Mouse (Mus musculus): ENCODE measurements at regions not wholly inside any gene's neighbourhood (a gene's known extent, or its start where the extent isn't known, plus 50 kb on each side); places are given as distances from the start of the nearest gene placed in this dataset.
A peak's percentile ranks its signal among the peaks of the same experiment; 100 is the strongest.

GRCm38 (mm10) chr10:8041790-8042189 is 85.8 kb upstream of the Tab2 start:
- H3K4me2 ChIP-seq (ENCODE audit: low read depth, low read length) = no peak overlapping the region
- H3K9ac ChIP-seq (ENCODE audit: low read depth, low read length) = no peak overlapping the region
- 53% methylated on average over 8 of the region's 8 CpGs for whole genome bisulfite sequencing
- no peak overlapping the region for H3K4me3 ChIP-seq (ENCODE audit: low read depth, low read length)
- H3K4me1 ChIP-seq (ENCODE audit: control insufficient read depth, insufficient read depth, low read length) = peaks cover 10% of the 10 kb centered on the region; the same call in 1 of the 2 replicates
- no peaks in the 10 kb centered on the region for H3K9me3 ChIP-seq (ENCODE audit: control insufficient read depth, low read length)
- H3K36me3 ChIP-seq (ENCODE audit: control insufficient read depth, insufficient read depth, low read length) = no peaks in the 10 kb centered on the region
- DNase-seq (ENCODE audit: low spot score) (no peak), ATAC-seq (ENCODE audit: low read depth) (0 out of 2 replicates have a peak, but pooled peaks have one; percentile 58)
- H3K27ac ChIP-seq (replicated peaks; ENCODE audit: low read depth, low read length) = no peak overlapping the region
- no peaks in the 10 kb centered on the region for H3K27me3 ChIP-seq (replicated peaks; ENCODE audit: control insufficient read depth, insufficient read depth, low read length)

- DNase-seq (ENCODE audit: low spot score) = no peak
- Histone ChIP-seq H3K9ac (ENCODE audit: low read depth, low read length) (no peak overlapping the region), H3K9me3 (ENCODE audit: control insufficient read depth, low read length) (no peaks in the 10 kb centered on the region), H3K4me1 (ENCODE audit: control insufficient read depth, insufficient read depth, low read length) (peaks cover 14% of the 10 kb centered on the region), H3K36me3 (ENCODE audit: control insufficient read depth, insufficient read depth, low read length) (no peaks in the 10 kb centered on the region), H3K4me3 (ENCODE audit: low read depth, low read length) (no peak overlapping the region), H3K4me2 (ENCODE audit: low read depth, low read length) (0 out of 2 replicates have a peak overlapping the region, but pooled peaks have one; percentile 25), H3K27ac (replicated peaks; ENCODE audit: low read depth, low read length) (no peak overlapping the region; the same call in 1 of the 2 replicates), H3K27me3 (replicated peaks; ENCODE audit: control insufficient read depth, insufficient read depth, low read length) (no peaks in the 10 kb centered on the region)
- ATAC-seq (ENCODE audit: low read depth) = peak; percentile 67
- WGBS = 27% methylated on average over 5 of the region's 5 CpGs
Measured at GRCm38 (mm10) chr10:8037986-8038631, 82.1 kb upstream of the Tab2 start.

GRCm38 (mm10) chr10:8036293-8036692 is 80.3 kb upstream of the Tab2 start:
- H3K4me1 ChIP-seq (ENCODE audit: control insufficient read depth, insufficient read depth, low read length) = peaks cover 14% of the 10 kb centered on the region
- 71% methylated on average over 4 of the region's 4 CpGs for WGBS
- H3K4me2 ChIP-seq (ENCODE audit: low read depth, low read length) = no peak overlapping the region
- DNase-seq (ENCODE audit: low spot score) (no peak), ATAC-seq (ENCODE audit: low read depth) (no peak)
- H3K9ac ChIP-seq (ENCODE audit: low read depth, low read length) = no peak overlapping the region
- H3K36me3 ChIP-seq (ENCODE audit: control insufficient read depth, insufficient read depth, low read length) = no peaks in the 10 kb centered on the region
- no peaks in the 10 kb centered on the region for H3K27me3 ChIP-seq (replicated peaks; ENCODE audit: control insufficient read depth, insufficient read depth, low read length)
- H3K27ac ChIP-seq (replicated peaks; ENCODE audit: low read depth, low read length) = no peak overlapping the region
- no peak overlapping the region for H3K4me3 ChIP-seq (ENCODE audit: low read depth, low read length)
- H3K9me3 ChIP-seq (ENCODE audit: control insufficient read depth, low read length) = no peaks in the 10 kb centered on the region

GRCm38 (mm10) chr10:8035310-8035709 is 79.3 kb upstream of the Tab2 start:
- peaks cover 14% of the 10 kb centered on the region for H3K4me1 ChIP-seq (ENCODE audit: control insufficient read depth, insufficient read depth, low read length)
- ATAC-seq (ENCODE audit: low read depth) (0 out of 2 replicates have a peak, but pooled peaks have one; percentile 19), DNase-seq (ENCODE audit: low spot score) (no peak)
- no peak overlapping the region for H3K4me2 ChIP-seq (ENCODE audit: low read depth, low read length)
- H3K36me3 ChIP-seq (ENCODE audit: control insufficient read depth, insufficient read depth, low read length) = no peaks in the 10 kb centered on the region
- no peak overlapping the region for H3K4me3 ChIP-seq (ENCODE audit: low read depth, low read length)
- H3K9ac ChIP-seq (ENCODE audit: low read depth, low read length) = no peak overlapping the region
- no peak overlapping the region; the same call in 1 of the 2 replicates for H3K27ac ChIP-seq (replicated peaks; ENCODE audit: low read depth, low read length)
- no peaks in the 10 kb centered on the region for H3K27me3 ChIP-seq (replicated peaks; ENCODE audit: control insufficient read depth, insufficient read depth, low read length)
- H3K9me3 ChIP-seq (ENCODE audit: control insufficient read depth, low read length) = no peaks in the 10 kb centered on the region
- WGBS = 53% methylated on average over 1 of the region's 1 CpGs

- H3K4me1 ChIP-seq (ENCODE audit: control insufficient read depth, insufficient read depth, low read length) = peaks cover 20% of the 10 kb centered on the region
- ATAC-seq (ENCODE audit: low read depth) (no peak), DNase-seq (ENCODE audit: low spot score) (no peak)
- no peaks in the 10 kb centered on the region for H3K9me3 ChIP-seq (ENCODE audit: control insufficient read depth, low read length)
- H3K27ac ChIP-seq (replicated peaks; ENCODE audit: low read depth, low read length) = no peak overlapping the region
- WGBS = 82% methylated on average over 1 of the region's 1 CpGs
- H3K4me2 ChIP-seq (ENCODE audit: low read depth, low read length) = no peak overlapping the region
- H3K4me3 ChIP-seq (ENCODE audit: low read depth, low read length) = no peak overlapping the region
- H3K27me3 ChIP-seq (replicated peaks; ENCODE audit: control insufficient read depth, insufficient read depth, low read length) = no peaks in the 10 kb centered on the region
- H3K36me3 ChIP-seq (ENCODE audit: control insufficient read depth, insufficient read depth, low read length) = no peaks in the 10 kb centered on the region
- no peak overlapping the region for H3K9ac ChIP-seq (ENCODE audit: low read depth, low read length)
Measured at GRCm38 (mm10) chr10:8032203-8032602, 76.2 kb upstream of the Tab2 start.

GRCm38 (mm10) chr10:8028840-8029239 is 72.8 kb upstream of the Tab2 start:
- H3K9ac ChIP-seq (ENCODE audit: low read depth, low read length) = no peak overlapping the region
- no peaks in the 10 kb centered on the region for H3K27me3 ChIP-seq (replicated peaks; ENCODE audit: control insufficient read depth, insufficient read depth, low read length)
- no peaks in the 10 kb centered on the region for H3K9me3 ChIP-seq (ENCODE audit: control insufficient read depth, low read length)
- WGBS = 52% methylated on average over 2 of the region's 2 CpGs
- H3K4me3 ChIP-seq (ENCODE audit: low read depth, low read length) = no peak overlapping the region
- ATAC-seq (ENCODE audit: low read depth) (peak; percentile 53; the same call in 1 of the 2 replicates), DNase-seq (ENCODE audit: low spot score) (peak; percentile 65)
- H3K27ac ChIP-seq (replicated peaks; ENCODE audit: low read depth, low read length) = peak overlapping the region; percentile 3; the same call in 1 of the 2 replicates
- no peak overlapping the region for H3K4me2 ChIP-seq (ENCODE audit: low read depth, low read length)
- H3K36me3 ChIP-seq (ENCODE audit: control insufficient read depth, insufficient read depth, low read length) = no peaks in the 10 kb centered on the region
- H3K4me1 ChIP-seq (ENCODE audit: control insufficient read depth, insufficient read depth, low read length) = peaks cover 21% of the 10 kb centered on the region

GRCm38 (mm10) chr10:8027023-8027422 is 71.0 kb upstream of the Tab2 start:
- no peak overlapping the region for H3K4me2 ChIP-seq (ENCODE audit: low read depth, low read length)
- ATAC-seq (ENCODE audit: low read depth) (no peak), DNase-seq (ENCODE audit: low spot score) (peak; percentile 81)
- H3K9ac ChIP-seq (ENCODE audit: low read depth, low read length) = no peak overlapping the region
- H3K27ac ChIP-seq (replicated peaks; ENCODE audit: low read depth, low read length) = no peak overlapping the region
- H3K9me3 ChIP-seq (ENCODE audit: control insufficient read depth, low read length) = no peaks in the 10 kb centered on the region
- 25% methylated on average over 6 of the region's 6 CpGs for WGBS
- H3K4me1 ChIP-seq (ENCODE audit: control insufficient read depth, insufficient read depth, low read length) = peaks cover 21% of the 10 kb centered on the region
- no peak overlapping the region for H3K4me3 ChIP-seq (ENCODE audit: low read depth, low read length)
- no peaks in the 10 kb centered on the region for H3K27me3 ChIP-seq (replicated peaks; ENCODE audit: control insufficient read depth, insufficient read depth, low read length)
- H3K36me3 ChIP-seq (ENCODE audit: control insufficient read depth, insufficient read depth, low read length) = no peaks in the 10 kb centered on the region

- no peak for ATAC-seq (ENCODE audit: low read depth)
- no peak for DNase-seq (ENCODE audit: low spot score)
- H3K4me2 ChIP-seq (ENCODE audit: low read depth, low read length) = no peak overlapping the region
- 89% methylated on average over 2 of the region's 2 CpGs for WGBS
- H3K9me3 ChIP-seq (ENCODE audit: control insufficient read depth, low read length) = no peaks in the 10 kb centered on the region
- H3K4me1 ChIP-seq (ENCODE audit: control insufficient read depth, insufficient read depth, low read length) = peaks cover 15% of the 10 kb centered on the region
- no peaks in the 10 kb centered on the region for H3K36me3 ChIP-seq (ENCODE audit: control insufficient read depth, insufficient read depth, low read length)
- H3K27ac ChIP-seq (replicated peaks; ENCODE audit: low read depth, low read length) = no peak overlapping the region
- no peak overlapping the region for H3K9ac ChIP-seq (ENCODE audit: low read depth, low read length)
- no peak overlapping the region for H3K4me3 ChIP-seq (ENCODE audit: low read depth, low read length)
- no peaks in the 10 kb centered on the region for H3K27me3 ChIP-seq (replicated peaks; ENCODE audit: control insufficient read depth, insufficient read depth, low read length)
Measured at GRCm38 (mm10) chr10:8023741-8024140, 67.7 kb upstream of the Tab2 start.

GRCm38 (mm10) chr10:8021971-8022370 is 65.9 kb upstream of the Tab2 start:
- Histone ChIP-seq H3K4me3 (ENCODE audit: low read depth, low read length) (no peak overlapping the region), H3K27ac (replicated peaks; ENCODE audit: low read depth, low read length) (no peak overlapping the region), H3K27me3 (replicated peaks; ENCODE audit: control insufficient read depth, insufficient read depth, low read length) (no peaks in the 10 kb centered on the region), H3K9ac (ENCODE audit: low read depth, low read length) (no peak overlapping the region), H3K4me2 (ENCODE audit: low read depth, low read length) (no peak overlapping the region), H3K4me1 (ENCODE audit: control insufficient read depth, insufficient read depth, low read length) (0 out of 2 replicates have a peak, but pooled peaks cover 3% of the 10 kb centered on the region), H3K36me3 (ENCODE audit: control insufficient read depth, insufficient read depth, low read length) (no peaks in the 10 kb centered on the region), H3K9me3 (ENCODE audit: control insufficient read depth, low read length) (no peaks in the 10 kb centered on the region)
- DNase-seq (ENCODE audit: low spot score) (no peak), ATAC-seq (ENCODE audit: low read depth) (no peak)
- 74% methylated on average over 1 of the region's 1 CpGs for WGBS

Measured in embryonic facial prominence, embryonic 14.5 days (tissue).